Mouse (Mus musculus): Measurements from ENCODE around the gene Adam33. TPM values are rescaled to one million over a fixed set of nuclear protein-coding genes. Genes with fewer than 3 reads are reported as not detected.
"Not testable (repeated sequence)": the region's sequence is repeated elsewhere in the genome, so short reads cannot be mapped to it uniquely, and the experiment has no call there.

Adam33 gene
- polyA plus RNA-seq, 1 experiment from 2014 or later, result 5.3 TPM

DNA sequence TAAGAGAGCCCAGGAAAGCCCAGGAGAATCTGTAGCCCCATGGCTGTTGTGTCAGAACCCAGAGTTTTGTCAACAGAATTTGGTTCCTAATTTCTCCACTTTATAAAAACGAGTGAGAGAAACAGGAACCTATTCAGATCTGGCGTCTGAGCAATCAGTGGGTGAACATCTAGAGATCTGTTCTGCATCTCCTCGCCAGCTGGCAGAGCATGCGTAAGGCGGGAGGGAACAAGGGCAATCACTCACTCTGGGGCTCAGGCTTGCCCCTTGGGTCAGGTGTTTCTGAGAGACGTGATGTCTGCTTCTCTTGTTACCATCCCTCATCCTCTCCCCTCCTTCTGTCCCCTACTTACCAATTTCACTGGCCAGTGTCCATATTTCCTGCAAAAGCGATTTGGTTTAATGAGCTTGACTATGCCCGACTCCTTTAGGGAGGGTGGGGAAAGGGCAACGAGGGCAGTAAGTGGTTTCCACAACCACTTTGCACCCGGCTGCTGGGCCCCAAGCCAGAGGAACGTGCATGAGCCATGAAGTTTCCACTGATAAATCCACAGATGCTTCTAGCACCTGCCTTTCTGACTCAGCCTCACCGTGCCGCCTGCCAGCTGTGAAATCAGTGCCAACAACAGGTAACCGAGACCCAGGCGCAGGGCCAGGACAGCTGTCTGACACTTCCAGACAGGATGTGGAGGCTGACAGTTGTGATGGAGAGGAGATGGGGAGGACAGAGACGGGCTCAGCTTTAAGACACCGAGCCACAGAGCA is 26.2 kb downstream of the Adam33 start:
- no peak for ATAC-seq
- Histone ChIP-seq H3K4me2 (ENCODE audit: low read depth, low read length) (no peak overlapping the region), H3K9ac (ENCODE audit: low read depth, low read length) (no peak overlapping the region), H3K4me3 (ENCODE audit: low read length) (no peak overlapping the region), H3K4me1 (ENCODE audit: control insufficient read depth, insufficient read depth, low read length) (peaks cover 8% of the 10 kb centered on the region), H3K9me3 (ENCODE audit: control insufficient read depth, low read length) (no peaks in the 10 kb centered on the region), H3K27me3 (replicated peaks; ENCODE audit: control insufficient read depth, insufficient read depth, low read length) (peaks cover 31% of the 10 kb centered on the region), H3K36me3 (ENCODE audit: control insufficient read depth, insufficient read depth, low read length) (no peaks in the 10 kb centered on the region), H3K27ac (ENCODE audit: low read length) (no peak overlapping the region)
- WGBS, result 47% methylated on average over 17 of the region's 17 CpGs

DNA sequence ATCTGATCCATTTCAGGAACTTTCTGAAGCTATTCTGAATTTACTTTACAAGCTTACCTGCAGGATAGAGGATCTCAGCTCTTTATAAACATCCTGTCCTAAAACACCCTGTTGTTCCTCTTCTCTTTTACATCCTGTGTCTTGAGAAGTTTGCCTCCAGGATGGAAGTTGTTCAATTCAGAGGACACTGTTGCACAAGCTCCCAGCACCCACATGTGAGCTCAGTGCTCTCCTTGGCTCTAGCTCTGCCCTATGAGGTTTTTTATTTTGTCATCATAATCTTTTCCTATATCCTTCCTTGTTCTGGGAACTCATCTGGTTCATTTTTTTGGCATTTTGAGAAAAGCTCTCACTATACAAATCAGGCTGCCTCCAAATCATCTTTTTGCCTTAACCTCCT is 26.9 kb downstream of the Adam33 start:
- H3K27me3 ChIP-seq (replicated peaks; ENCODE audit: control insufficient read depth, insufficient read depth, low read length), result peaks cover 25% of the 10 kb centered on the region
- peaks cover 8% of the 10 kb centered on the region for H3K4me1 ChIP-seq (ENCODE audit: control insufficient read depth, insufficient read depth, low read length)
- H3K36me3 ChIP-seq (ENCODE audit: control insufficient read depth, insufficient read depth, low read length), result no peaks in the 10 kb centered on the region
- ATAC-seq, result no peak
- H3K27ac ChIP-seq (ENCODE audit: low read length), result no peak overlapping the region
- H3K9me3 ChIP-seq (ENCODE audit: control insufficient read depth, low read length), result no peaks in the 10 kb centered on the region
- no peak overlapping the region for H3K4me2 ChIP-seq (ENCODE audit: low read depth, low read length)
- no peak overlapping the region for H3K9ac ChIP-seq (ENCODE audit: low read depth, low read length)
- no peak overlapping the region for H3K4me3 ChIP-seq (ENCODE audit: low read length)

DNA sequence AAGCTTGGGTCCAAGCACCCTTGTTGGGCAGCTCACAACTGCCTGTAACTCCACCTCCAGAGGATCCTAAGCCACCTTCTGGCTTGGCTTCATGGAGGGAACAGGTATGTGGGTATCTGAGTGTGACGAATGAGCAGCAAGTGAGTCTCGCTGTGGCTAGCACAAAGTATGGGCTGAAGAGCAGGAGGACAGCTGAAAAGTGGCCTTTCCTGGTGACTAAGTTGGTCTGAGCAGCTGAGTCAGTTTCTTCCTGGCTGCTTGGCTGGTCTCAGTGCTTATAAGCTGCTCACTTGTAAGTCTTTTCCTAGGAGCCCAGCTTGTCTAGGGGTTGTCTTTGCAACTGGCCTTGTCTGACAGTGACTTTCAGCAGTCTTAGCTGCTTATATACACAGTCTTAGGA is 27.3 kb downstream of the Adam33 start:
- no peak overlapping the region for H3K27ac ChIP-seq (ENCODE audit: low read length)
- H3K4me2 ChIP-seq (ENCODE audit: low read depth, low read length), result no peak overlapping the region
- peaks cover 8% of the 10 kb centered on the region for H3K4me1 ChIP-seq (ENCODE audit: control insufficient read depth, insufficient read depth, low read length)
- H3K4me3 ChIP-seq (ENCODE audit: low read length), result no peak overlapping the region
- no peak for ATAC-seq
- 91% methylated on average over 2 of the region's 2 CpGs for WGBS
- H3K36me3 ChIP-seq (ENCODE audit: control insufficient read depth, insufficient read depth, low read length), result no peaks in the 10 kb centered on the region
- no peak overlapping the region for H3K9ac ChIP-seq (ENCODE audit: low read depth, low read length)
- peaks cover 21% of the 10 kb centered on the region for H3K27me3 ChIP-seq (replicated peaks; ENCODE audit: control insufficient read depth, insufficient read depth, low read length)
- no peaks in the 10 kb centered on the region for H3K9me3 ChIP-seq (ENCODE audit: control insufficient read depth, low read length)

DNA sequence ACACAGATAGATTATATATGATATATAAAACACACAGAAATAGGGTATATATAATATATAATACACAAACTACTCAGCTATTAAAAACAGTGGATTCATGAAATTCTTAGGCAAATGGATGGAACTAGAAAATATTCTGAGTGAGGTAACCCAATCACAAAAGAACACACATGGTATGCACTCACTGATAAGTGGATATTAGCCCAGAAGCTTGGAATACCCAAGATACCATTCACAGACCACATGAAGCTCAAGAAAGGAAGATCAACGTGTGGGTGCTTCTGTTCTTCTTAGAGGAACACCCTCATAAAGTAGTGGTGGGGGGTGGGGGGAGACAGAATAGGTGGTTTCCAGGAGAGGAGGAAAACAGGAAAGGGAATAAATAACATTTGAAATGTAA is 32.2 kb downstream of the Adam33 start:
- not testable (repeated sequence) for H3K27me3 ChIP-seq (replicated peaks; ENCODE audit: control insufficient read depth, insufficient read depth, low read length); H3K27ac ChIP-seq (ENCODE audit: low read length); H3K4me1 ChIP-seq (ENCODE audit: control insufficient read depth, insufficient read depth, low read length); H3K4me3 ChIP-seq (ENCODE audit: low read length); H3K9me3 ChIP-seq (ENCODE audit: control insufficient read depth, low read length); H3K4me2 ChIP-seq (ENCODE audit: low read depth, low read length); H3K9ac ChIP-seq (ENCODE audit: low read depth, low read length); H3K36me3 ChIP-seq (ENCODE audit: control insufficient read depth, insufficient read depth, low read length); ATAC-seq
- WGBS, result 68% methylated on average over 1 of the region's 1 CpGs

DNA sequence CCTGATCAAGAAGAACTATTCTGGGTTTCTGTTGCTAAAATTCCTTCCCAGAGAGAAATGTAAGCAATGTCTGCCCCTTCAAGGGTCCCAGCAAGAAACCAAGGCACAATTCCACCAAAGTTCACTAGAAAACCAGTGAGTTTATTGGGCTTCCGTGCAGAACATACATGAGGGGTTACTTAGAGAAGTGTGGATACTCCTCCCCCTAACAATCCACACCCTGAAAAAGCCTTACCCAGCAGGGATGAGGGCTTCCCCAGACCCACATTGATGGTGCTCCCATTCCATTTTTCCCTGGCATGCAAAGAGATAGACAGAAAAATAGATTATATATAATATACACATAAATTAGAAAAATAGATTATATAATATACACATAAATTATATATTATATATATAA is 32.6 kb downstream of the Adam33 start:
- Histone ChIP-seq H3K9ac (ENCODE audit: low read depth, low read length) (no peak overlapping the region), H3K4me3 (ENCODE audit: low read length) (no peak overlapping the region), H3K27ac (ENCODE audit: low read length) (no peak overlapping the region), H3K36me3 (ENCODE audit: control insufficient read depth, insufficient read depth, low read length) (0 out of 2 replicates have a peak, but pooled peaks cover 3% of the 10 kb centered on the region), H3K27me3 (replicated peaks; ENCODE audit: control insufficient read depth, insufficient read depth, low read length) (no peaks in the 10 kb centered on the region), H3K4me2 (ENCODE audit: low read depth, low read length) (no peak overlapping the region), H3K4me1 (ENCODE audit: control insufficient read depth, insufficient read depth, low read length) (0 out of 2 replicates have a peak, but pooled peaks cover 7% of the 10 kb centered on the region), H3K9me3 (ENCODE audit: control insufficient read depth, low read length) (no peaks in the 10 kb centered on the region)
- WGBS, result 76% methylated on average over 1 of the region's 1 CpGs
- no peak for ATAC-seq

DNA sequence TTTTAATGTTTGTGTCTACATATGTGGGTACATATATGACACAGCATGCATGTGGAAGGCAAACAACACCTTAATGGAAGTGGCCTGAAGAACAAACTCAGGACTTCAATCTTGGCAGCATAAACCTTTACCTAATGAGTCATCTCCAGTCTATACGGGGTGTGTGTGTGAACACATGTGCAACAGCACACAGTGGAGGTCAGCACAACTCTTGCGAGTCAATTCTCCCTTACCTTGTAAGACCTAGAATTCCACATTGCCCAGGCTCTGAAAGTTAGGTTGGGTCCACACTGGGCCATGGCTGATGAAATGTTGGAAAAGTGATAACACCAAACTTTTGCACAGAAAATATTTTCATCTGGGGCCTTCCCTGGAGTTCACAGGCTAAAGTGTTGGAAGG is 33.1 kb downstream of the Adam33 start:
- WGBS, result 81% methylated on average over 2 of the region's 2 CpGs
- Histone ChIP-seq H3K4me2 (ENCODE audit: low read depth, low read length) (no peak overlapping the region), H3K36me3 (ENCODE audit: control insufficient read depth, insufficient read depth, low read length) (0 out of 2 replicates have a peak, but pooled peaks cover 3% of the 10 kb centered on the region), H3K4me1 (ENCODE audit: control insufficient read depth, insufficient read depth, low read length) (0 out of 2 replicates have a peak, but pooled peaks cover 7% of the 10 kb centered on the region), H3K9me3 (ENCODE audit: control insufficient read depth, low read length) (no peaks in the 10 kb centered on the region), H3K9ac (ENCODE audit: low read depth, low read length) (no peak overlapping the region), H3K27ac (ENCODE audit: low read length) (no peak overlapping the region), H3K27me3 (replicated peaks; ENCODE audit: control insufficient read depth, insufficient read depth, low read length) (no peaks in the 10 kb centered on the region), H3K4me3 (ENCODE audit: low read length) (no peak overlapping the region)
- ATAC-seq, result no peak

DNA sequence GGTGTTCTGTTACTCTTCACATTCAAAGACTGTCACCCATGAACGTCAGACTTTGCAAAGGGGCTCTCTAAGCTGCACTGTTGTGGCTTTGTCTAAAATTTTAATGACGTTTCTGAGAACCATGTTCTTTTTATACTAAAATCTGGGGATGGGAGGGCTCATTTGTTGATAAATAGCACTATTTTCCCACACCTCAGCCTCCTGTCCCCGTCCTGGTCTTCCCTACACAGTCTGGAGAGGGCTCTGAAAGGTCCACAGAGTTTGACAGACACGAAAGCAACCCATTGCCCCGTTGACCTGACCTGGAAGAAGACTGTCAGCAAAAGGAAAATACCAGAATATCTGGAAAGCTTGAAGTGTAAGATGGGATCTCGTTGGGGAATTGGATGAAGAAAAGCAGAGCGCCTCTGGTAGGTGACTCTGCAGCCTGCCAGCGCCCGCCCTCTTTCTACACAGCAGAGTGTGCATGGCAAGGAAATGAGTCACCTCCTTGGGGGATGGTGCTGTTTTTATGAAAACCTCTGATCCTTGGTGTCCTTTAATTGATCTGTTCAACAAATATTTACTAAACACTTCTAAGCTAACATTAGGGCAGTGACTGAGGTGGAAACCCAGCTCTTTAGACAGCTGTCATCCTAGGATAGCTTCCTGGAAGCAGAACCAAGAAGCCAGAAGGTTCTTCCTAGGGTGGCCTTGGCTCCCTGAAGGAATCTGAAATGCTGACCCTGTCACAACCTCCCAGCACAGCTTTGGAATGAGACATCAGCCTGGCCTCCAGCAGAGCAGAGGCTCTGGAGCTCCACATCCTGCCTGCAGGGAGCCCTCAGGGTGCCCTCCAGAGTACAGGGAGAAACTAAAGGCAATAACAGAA is 34.3 kb downstream of the Adam33 start:
- Histone ChIP-seq H3K4me3 (ENCODE audit: low read length) (no peak overlapping the region), H3K27me3 (replicated peaks; ENCODE audit: control insufficient read depth, insufficient read depth, low read length) (no peaks in the 10 kb centered on the region), H3K36me3 (ENCODE audit: control insufficient read depth, insufficient read depth, low read length) (0 out of 2 replicates have a peak, but pooled peaks cover 3% of the 10 kb centered on the region), H3K9me3 (ENCODE audit: control insufficient read depth, low read length) (no peaks in the 10 kb centered on the region), H3K9ac (ENCODE audit: low read depth, low read length) (no peak overlapping the region), H3K4me1 (ENCODE audit: control insufficient read depth, insufficient read depth, low read length) (0 out of 2 replicates have a peak, but pooled peaks cover 7% of the 10 kb centered on the region), H3K4me2 (ENCODE audit: low read depth, low read length) (no peak overlapping the region), H3K27ac (ENCODE audit: low read length) (0 out of 2 replicates have a peak overlapping the region, but pooled peaks have one; percentile 24)
- peak; percentile 82 for ATAC-seq
- 37% methylated on average over 9 of the region's 9 CpGs for WGBS

DNA sequence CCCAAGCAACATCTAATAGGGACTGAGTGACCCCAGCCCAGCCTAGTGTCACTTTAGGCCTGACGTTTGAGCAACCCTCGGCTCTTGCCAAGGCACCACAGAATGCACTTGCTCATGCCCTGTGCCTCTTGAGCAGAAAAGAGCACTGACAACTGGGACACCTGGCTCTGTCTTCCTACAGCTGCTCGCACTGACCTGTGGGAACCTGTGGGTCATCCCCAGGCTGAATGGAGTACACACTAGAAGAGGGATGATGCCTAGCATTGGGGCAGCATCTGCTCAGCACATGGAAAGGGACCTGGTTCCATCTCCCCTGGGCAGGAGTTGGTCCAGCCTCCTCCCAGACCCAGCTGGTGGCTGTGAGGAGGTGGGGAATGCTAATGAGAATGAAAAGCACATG is 36.7 kb downstream of the Adam33 start:
- no peak overlapping the region for H3K9ac ChIP-seq (ENCODE audit: low read depth, low read length)
- H3K4me3 ChIP-seq (ENCODE audit: low read length), result no peak overlapping the region
- no peaks in the 10 kb centered on the region for H3K9me3 ChIP-seq (ENCODE audit: control insufficient read depth, low read length)
- no peak overlapping the region for H3K4me2 ChIP-seq (ENCODE audit: low read depth, low read length)
- H3K4me1 ChIP-seq (ENCODE audit: control insufficient read depth, insufficient read depth, low read length), result 0 out of 2 replicates have a peak, but pooled peaks cover 7% of the 10 kb centered on the region
- H3K36me3 ChIP-seq (ENCODE audit: control insufficient read depth, insufficient read depth, low read length), result 0 out of 2 replicates have a peak, but pooled peaks cover 3% of the 10 kb centered on the region
- 88% methylated on average over 3 of the region's 3 CpGs for WGBS
- H3K27me3 ChIP-seq (replicated peaks; ENCODE audit: control insufficient read depth, insufficient read depth, low read length), result no peaks in the 10 kb centered on the region
- no peak overlapping the region for H3K27ac ChIP-seq (ENCODE audit: low read length)
- no peak for ATAC-seq

DNA sequence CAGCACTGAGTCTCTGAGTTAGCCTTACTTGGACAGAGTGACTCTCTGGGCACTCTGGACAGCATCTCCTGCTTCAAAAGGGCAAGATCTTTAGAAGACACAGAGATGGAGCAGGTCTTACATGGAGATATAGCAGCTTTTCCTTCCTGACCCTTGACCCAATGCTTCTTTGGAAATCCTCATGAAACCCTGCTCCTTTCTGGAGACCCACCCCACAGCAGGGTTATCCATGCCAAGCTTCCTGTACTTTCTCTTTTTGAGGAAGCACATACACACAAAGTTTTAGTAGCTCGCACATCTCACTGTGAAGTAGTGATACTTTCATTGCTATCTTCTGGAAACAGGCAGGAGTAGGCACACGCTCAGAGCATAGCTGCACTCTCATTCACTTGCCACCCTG is 38.4 kb downstream of the Adam33 start:
- 91% methylated on average over 2 of the region's 2 CpGs for WGBS
- no peak overlapping the region for H3K9ac ChIP-seq (ENCODE audit: low read depth, low read length)
- ATAC-seq, result no peak
- H3K36me3 ChIP-seq (ENCODE audit: control insufficient read depth, insufficient read depth, low read length), result 0 out of 2 replicates have a peak, but pooled peaks cover 3% of the 10 kb centered on the region
- H3K4me1 ChIP-seq (ENCODE audit: control insufficient read depth, insufficient read depth, low read length), result 0 out of 2 replicates have a peak, but pooled peaks cover 7% of the 10 kb centered on the region
- H3K4me2 ChIP-seq (ENCODE audit: low read depth, low read length), result no peak overlapping the region
- H3K27ac ChIP-seq (ENCODE audit: low read length), result no peak overlapping the region
- H3K4me3 ChIP-seq (ENCODE audit: low read length), result no peak overlapping the region
- H3K9me3 ChIP-seq (ENCODE audit: control insufficient read depth, low read length), result no peaks in the 10 kb centered on the region
- no peaks in the 10 kb centered on the region for H3K27me3 ChIP-seq (replicated peaks; ENCODE audit: control insufficient read depth, insufficient read depth, low read length)

Data from intestine, embryonic 16.5 days (tissue).